Mouse (Mus musculus) activated CD4-positive, CD25-positive, alpha-beta regulatory T cell, adult 4 months (primary cell): ENCODE data around the gene Cldnd1. TPM values are rescaled to one million over a fixed set of nuclear protein-coding genes. Genes with fewer than 3 reads are reported as not detected.

Source experiments
- ATAC-seq: one replicate; pipeline ENCODE4 v1.8.0; 2017
- polyA plus RNA-seq, 2 experiments: library from polyadenylated mRNA; unstranded; fragments of 100-300 nt; shearing (Covaris generic); gene quantifications; one replicate each; pipeline ENCODE4 v1.2.1; 2017

The Cldnd1 gene
- 100 to 1,000 TPM; 229 to 255 TPM for polyA plus RNA-seq

GRCm38 (mm10) chr16:58727477-58728131 lies at the start of gene Cldnd1:
Gene Cldnd1 (plus strand): TSS chr16:58727910.
- ATAC-seq: peak; percentile 99

- peak; percentile 72 for ATAC-seq
Measured at GRCm38 (mm10) chr16:58678660-58679059, 49.0 kb upstream of the Cldnd1 start.

GRCm38 (mm10) chr16:58682046-58682445 lies 45.7 kb upstream of the Cldnd1 start:
- ATAC-seq: no peak

- no peak for ATAC-seq
Measured at GRCm38 (mm10) chr16:58682870-58683269, 44.8 kb upstream of the Cldnd1 start.

DNA sequence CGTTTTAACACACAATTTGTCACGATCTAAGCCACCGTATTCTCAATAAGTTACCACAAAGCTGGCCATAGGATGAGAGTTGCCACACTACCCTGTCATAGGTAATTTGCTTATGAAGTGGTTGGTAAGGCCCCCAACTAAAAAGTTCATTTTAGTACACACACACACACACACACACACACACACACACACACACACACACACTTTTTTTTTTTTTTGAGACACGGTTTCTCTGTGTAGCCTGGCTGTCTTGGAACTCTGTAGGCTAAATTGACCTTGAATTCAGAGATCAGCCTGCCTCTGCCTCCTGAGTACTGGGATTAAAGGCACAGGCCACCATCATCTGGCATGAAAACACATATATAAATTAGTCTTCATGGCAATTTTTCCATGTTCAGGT lies 43.8 kb upstream of the Cldnd1 start:
- ATAC-seq: no peak

GRCm38 (mm10) chr16:58684537-58684936 lies 43.2 kb upstream of the Cldnd1 start:
- ATAC-seq: peak; percentile 43

DNA sequence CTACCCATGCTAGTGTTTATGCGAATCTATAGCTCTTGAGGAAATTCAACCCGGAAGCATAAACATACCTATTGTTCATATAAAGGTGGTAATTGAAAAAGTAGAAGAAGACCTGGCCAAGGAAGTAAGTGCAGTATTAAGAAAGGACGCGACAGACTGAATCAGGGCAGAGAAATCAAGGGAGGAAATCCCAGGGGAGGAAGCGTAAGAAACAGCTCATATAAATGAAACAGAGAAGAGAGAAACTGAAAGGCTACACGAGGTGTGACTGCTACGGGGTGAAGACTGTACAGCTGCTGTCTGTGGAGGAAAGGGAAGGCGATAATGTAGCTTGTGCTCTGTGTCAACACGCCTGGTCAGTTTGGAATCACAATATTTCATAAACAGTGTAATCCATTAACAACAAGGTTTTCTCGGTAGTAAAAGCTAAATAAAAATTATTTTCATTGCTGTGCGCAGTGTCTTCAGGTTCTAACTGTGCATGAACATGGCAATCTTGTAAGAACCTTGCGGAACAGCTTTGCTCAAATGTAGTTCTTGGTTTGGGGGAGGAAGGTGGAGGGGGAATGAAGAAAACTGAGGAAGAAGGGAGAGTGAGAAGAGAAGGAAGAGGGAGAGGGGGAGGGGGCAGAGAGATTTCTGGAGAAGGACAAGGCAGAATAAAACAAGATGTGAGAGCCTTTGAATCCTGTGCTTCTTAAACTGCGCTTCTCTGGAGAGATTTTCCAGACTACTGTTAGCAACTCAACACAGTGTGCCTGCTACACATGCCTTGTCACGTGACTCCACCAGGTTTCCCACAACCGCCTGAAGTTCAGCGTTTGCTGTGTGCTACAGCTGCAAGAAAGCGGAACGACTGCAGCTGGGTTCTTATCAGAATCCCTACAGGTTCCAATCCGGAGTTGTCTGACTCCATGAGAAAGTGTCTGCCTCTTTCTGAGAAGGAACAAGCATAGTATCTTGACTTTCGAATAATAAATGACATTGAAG lies 41.9 kb upstream of the Cldnd1 start:
- peak; percentile 31 for ATAC-seq

DNA sequence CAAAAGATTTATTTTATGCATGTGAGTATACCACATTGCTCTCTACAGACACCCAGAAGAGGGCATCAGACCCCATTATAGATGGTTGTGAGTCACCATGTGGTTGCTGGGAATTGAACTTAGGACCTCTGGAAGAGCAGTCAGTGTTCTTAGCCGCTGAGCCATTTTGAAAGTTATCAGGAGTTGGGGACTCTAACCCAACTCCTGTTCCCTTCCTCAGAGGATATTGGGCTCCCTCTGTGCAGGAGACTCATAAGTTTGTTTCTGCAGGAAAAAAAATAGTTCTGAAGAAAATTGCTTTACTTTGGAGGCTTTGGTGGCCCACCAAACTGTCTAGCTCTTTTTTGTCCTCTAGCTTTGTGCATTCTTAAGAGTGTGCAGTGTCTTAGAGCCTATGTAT lies 39.2 kb upstream of the Cldnd1 start:
- no peak for ATAC-seq

DNA sequence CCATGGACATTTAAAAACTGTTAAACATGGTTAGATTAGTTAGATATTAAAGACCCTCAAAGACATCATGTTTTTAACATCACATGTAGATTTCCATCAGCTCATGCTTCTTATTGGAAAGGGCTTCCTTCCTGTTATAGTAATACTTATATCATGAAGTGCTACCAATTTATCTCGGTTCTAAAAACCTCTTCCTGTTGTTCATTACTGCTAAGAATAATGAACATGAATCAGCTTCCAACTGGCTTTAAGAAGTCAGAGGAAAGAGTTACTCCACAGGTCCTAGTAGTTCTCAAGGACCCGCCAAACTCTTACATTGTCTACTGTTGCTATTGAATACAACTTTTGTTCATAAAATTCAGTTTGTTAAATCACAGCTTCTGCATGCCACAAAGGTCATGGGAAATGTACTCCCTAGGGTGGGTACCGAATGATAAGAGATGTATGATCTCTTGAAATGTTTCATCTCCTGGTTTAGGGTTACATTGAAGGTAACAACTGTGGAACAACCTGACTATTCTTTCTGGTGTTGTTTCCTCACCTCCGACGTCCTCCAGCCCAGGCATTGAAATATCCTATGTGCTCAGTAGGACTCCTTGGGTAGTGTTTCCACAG lies 38.0 kb upstream of the Cldnd1 start:
- peak; percentile 37 for ATAC-seq

DNA sequence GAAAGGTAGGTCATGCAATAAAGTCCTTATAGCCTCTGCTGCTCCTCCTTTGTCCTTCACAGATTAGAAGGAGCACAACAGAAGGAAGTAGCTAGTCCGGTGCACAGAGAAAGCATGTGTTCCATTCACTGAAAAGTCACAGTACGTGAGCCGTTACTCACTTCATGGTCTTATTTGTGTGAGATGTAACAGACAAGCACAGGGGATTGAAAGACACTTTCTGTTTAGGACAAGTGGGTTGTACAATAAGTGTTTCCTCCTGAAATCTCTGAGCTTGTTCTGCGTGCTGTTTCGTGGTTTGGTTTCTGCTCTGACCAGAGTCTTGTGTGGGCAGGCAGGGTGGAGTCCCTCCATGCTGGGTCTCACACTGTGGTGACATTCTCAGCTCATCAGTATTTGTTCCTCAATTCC lies 37.4 kb upstream of the Cldnd1 start:
- ATAC-seq: peak; percentile 51

GRCm38 (mm10) chr16:58694091-58694490 lies 33.6 kb upstream of the Cldnd1 start:
- peak; percentile 44 for ATAC-seq

GRCm38 (mm10) chr16:58696796-58697195 lies 30.9 kb upstream of the Cldnd1 start:
- ATAC-seq: peak; percentile 41

DNA sequence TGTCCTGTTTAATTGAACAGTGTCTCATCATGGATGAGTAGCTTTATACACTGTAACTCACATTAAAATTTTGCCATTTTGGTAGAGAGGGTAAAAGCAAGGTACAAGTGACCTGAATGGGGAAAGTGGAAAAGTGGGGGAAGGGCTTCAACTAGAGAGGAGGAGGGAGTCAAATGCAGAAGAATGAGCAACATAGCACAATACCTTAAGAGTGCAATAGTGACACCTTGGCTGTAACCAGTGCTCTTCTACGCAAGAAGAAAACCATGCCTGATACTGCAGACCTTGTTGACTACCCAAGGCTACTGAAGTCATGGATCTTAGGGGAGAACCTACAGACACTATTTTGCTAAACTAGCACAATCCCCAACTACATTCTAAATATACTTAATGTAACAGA lies 30.4 kb upstream of the Cldnd1 start:
- no peak for ATAC-seq

DNA sequence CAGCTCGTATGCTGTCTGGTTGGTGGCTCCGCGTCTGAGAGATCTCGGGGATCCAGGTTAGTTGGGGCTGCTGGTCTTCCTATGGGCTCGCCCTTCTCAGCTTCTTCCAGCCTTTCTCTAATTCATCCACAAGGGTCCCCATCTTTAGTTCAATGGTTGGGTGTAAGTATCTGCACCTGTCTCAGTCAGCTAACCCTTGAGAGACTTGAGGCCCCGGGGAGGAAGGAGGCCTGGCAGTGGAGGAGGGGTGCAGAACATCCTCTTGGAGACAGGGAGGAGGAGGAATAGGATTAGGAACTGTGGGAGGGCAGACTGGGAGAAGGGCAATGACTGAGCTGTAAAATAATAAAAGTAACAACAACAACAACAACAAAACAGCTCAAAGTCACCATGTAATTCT lies 27.5 kb upstream of the Cldnd1 start:
- ATAC-seq: no peak

GRCm38 (mm10) chr16:58700816-58701424 lies 26.8 kb upstream of the Cldnd1 start:
- ATAC-seq: no peak

- ATAC-seq: peak; percentile 84
Measured at GRCm38 (mm10) chr16:58701779-58702178, 25.9 kb upstream of the Cldnd1 start.

DNA sequence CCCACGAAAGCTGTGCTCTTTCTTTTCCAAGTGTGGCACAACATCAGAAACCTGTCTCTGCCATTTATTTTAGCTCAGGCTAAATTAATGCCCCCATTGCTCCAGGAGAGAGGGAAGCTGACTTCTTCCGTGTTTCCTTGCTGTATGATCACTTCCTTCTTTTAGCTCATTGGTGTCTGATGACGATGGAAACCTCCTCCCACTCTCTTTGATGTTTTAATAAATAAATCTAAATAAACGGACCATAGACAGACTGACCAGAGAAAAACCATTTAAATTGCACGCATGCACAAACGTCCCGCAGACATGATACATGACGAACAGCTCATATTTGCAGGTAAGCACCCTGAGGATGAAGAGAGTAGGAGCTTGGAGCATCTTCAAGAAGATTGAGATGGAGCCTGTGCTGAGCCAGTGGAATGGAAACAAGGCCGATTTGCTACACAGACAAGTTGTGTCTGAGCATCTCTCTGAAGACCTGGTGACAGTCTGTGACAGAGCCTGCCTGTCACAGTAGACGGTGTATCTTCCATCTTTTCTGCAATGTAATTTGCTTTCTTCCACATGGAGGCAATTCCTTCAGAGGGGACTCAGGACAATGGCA lies 25.3 kb upstream of the Cldnd1 start:
- ATAC-seq: no peak

GRCm38 (mm10) chr16:58703382-58704124 lies 24.2 kb upstream of the Cldnd1 start:
- peak; percentile 32 for ATAC-seq

GRCm38 (mm10) chr16:58704999-58705398 lies 22.7 kb upstream of the Cldnd1 start:
- ATAC-seq: no peak

DNA sequence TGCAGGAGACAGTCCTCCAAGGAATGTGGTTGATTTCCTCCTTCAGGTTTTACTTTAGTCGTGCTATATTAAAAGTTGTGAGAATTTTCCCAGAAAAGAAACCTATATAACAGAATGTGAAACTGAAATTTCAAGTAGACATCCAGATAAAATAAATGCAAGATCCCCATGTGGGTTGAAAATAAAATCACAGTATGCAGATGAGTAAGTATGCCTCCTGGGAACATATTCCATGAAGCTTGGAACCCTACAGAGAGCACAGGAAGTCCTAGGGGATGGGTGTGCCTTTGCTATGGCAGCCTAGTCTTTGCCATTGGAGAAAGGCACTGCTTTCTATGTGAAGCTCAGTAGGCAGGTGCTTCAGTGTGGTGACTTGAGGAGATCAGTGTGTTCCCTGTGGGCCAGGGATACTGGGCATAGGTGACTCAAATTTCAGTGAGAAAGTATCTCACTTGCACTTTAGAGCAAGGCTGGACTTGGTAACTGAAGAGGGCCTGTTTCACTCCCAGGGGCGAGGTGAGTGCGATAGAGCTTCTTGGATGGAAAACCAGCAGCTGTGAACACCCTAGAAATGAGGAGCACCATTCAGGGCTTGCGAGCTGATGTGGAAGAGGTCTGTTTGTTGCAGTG lies 20.3 kb upstream of the Cldnd1 start:
- ATAC-seq: no peak
